Mouse (Mus musculus) gastrocnemius, postnatal 36 days (tissue): ENCODE measurements at regions not wholly inside any gene's neighbourhood (a gene's known extent, or its start where the extent isn't known, plus 50 kb on each side); places are given as distances from the start of the nearest gene placed in this dataset.

Source experiments
- DNase-seq, 2 experiments: peaks; one replicate each; pipeline ENCODE4 v3.0.0; 2022
- intact Hi-C: fragments of 180-260 bp; cut with DNase I; formaldehyde crosslinking; loops from one replicate; pipeline ENCODE4 v1.15.1; 2025

DNA sequence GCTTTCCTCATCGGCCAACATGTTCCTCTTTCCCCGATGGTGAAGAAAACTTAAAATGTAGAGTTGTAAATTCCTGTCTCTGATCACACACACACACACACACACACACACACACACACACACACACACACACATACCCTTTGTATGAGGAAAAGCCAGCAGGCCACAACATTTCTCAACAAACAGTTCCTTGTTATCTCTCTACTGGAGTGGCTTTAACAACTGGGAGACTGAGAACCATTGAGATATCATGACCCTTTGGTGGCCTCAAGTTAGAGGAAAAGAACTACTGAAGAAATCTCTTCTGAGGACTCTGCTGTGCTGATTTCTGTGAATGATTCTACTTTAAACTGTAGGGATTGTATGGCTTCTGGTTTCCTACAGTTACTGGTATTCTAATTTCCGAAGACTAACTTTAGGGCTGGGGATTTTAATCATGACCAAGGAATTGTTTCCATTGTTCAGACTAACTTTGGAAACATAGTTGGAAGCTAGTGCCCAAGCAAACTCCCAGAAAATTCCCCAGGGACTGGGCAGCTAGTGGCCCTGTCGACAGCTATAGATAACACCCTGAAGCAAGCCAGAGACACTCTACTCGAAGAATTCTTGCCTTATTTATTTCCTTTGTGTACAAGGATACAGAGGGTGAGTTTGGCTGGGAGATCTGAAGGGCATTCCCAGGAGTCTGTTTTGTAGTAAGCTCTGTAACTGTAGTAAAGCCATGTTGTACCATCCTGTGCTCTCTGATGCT lies 516.0 kb downstream of the 1700129C05Rik start:
- DNase-seq: no peak
- intact Hi-C loops: no loop called here

- intact Hi-C loops: no loop called here
- no peak for DNase-seq
These were observed 522.5 kb downstream of the 1700129C05Rik start for GRCm38 (mm10) chr14:58620186-58620585.

DNA sequence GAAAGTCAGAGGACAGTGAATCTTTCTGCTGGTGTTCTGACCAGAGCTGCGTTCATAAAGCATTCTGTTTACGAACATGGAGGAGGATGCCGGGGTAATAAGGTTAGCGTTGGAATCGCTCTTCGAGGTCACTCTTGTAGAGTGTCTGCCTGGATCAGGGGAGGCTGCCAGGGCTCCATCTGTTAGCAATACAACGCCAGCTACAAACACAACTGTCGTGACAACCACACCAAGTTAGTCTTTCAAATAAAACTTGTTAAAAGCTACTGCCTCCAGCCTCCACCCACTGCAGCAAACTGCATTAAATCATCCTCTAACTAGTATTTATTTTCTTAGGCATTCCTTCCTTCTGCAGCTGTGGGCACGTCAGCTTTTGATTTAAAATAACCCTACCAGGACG lies 525.0 kb downstream of the 1700129C05Rik start:
- intact Hi-C loops: no loop called here

DNA sequence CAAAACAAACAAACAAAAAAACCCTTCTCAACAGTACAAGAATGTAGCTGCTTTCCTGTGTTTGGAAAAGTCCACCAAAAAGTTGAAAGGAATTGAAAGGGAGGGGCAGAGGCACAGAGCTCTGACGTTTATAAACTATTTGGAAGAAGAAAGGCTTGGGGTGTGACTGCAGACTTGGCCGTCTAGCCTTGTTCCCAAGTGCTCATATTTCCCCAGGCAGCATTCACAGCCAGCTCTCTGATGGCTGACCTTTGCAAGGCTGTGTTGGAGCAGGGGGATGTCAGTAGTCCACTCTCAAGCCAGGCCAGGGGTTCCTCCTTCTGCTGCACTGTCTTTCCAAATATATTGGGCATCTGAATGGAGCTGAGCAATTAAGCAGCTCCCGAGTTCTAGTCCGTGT lies 534.5 kb downstream of the 1700129C05Rik start:
- intact Hi-C loops: no loop called here
- peak; percentile 25 to 35 for DNase-seq

More for the DNA sequence above, 525.0 kb downstream of the 1700129C05Rik start:
- no peak for DNase-seq

DNA sequence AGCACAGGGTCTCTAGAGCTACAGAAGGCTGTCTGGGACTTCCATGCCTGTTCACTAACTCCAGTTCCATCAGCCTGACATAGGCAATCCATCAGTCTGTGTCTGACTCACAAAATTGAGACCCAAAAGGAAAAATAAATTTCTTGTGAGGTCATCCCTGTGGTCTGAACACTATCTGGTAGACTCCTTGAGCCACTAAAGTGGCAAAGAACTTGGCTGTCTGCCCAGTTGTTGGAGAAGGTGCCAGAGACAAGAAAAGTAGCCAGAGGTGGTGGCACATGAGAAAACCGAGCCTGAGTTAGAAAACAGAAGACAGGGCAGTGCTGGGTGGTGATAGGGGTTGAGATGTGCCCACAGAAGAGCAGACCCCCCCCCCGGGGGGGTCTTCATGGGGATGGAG lies 535.0 kb downstream of the 1700129C05Rik start:
- intact Hi-C loops: no loop called here
- peak; percentile 17 to 19 for DNase-seq

- intact Hi-C loops: no loop called here
- no peak for DNase-seq
These were observed 535.2 kb downstream of the Fgf9 start for GRCm38 (mm10) chr14:58605529-58605928.

DNA sequence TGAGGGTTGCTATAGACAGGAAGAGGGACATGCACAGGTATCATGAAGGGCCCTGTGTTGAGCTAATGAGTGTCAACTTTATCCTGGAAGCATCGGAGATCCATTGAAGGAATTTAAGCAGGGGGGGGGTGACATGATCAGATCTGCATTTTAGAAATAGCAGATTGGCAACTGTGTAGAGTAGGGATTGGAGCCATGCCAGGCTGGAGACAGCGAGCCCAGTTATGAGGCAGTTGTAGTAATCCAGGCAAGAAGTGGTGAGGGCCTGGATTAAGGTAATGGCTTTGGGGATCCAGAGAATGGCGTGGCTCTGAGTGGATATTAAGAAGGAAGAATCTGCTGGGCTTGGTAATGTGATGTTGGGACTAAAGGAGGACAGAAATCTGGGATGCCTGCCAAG lies 528.5 kb downstream of the Fgf9 start:
- intact Hi-C loops: no loop called here

GRCm38 (mm10) chr14:58597810-58598209 lies 527.5 kb downstream of the Fgf9 start:
- intact Hi-C loops: no loop called here
- no peak for DNase-seq

More for the DNA sequence above, 528.5 kb downstream of the Fgf9 start:
- DNase-seq: no peak

GRCm38 (mm10) chr14:58596936-58597335 lies 526.6 kb downstream of the Fgf9 start:
- intact Hi-C loops: no loop called here
- no peak for DNase-seq

- intact Hi-C loops: no loop called here
- no peak for DNase-seq
These were observed 511.5 kb downstream of the Fgf9 start for GRCm38 (mm10) chr14:58581806-58582205.

DNA sequence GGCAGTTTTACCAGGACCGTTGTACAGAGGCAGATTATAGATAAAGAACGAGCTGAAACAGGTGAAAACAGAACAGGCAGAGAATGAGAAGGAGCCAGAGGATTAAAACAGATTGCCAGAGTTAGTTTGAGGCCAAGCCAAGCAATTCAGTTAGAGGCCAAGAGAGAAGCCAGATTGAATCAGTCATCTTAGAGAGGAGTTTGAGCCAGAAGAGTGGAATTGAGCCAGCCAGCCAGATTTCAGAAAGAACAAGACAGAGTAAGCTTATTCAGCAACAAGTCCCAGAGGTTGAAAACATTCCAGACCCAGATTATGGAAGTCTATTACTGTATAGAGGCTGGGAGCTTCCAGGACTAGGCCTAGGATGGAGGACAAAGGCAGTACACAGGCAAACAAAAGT lies 499.7 kb downstream of the Fgf9 start:
- no peak for DNase-seq
- intact Hi-C loops: no loop called here

- intact Hi-C loops: no loop called here
- DNase-seq: no peak
These were observed 497.1 kb downstream of the Fgf9 start for GRCm38 (mm10) chr14:58567472-58567871.

- intact Hi-C loops: no loop called here
- no peak for DNase-seq
These were observed 492.7 kb downstream of the Fgf9 start for GRCm38 (mm10) chr14:58563082-58563481.

DNA sequence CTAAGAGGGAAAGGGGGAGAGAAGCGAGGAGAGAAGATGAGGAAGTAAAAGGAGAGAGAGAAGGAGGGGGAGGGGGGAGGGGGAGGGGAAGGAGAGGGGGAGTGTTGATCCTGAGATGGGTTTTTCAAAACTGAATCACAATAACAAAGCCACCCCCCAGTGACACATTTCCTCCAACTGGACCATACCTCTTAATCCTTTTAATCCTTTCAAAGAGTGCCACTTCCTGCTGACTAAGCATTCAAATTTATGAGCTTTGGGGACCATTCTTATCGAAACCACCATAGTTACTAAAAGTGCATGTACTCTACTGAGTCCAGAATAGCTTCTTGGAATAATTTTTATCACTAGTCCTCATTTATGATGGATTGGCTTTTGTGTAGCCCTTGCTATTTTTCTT lies 480.4 kb downstream of the Fgf9 start:
- intact Hi-C loops: no loop called here

GRCm38 (mm10) chr14:58545778-58546177 lies 475.4 kb downstream of the Fgf9 start:
- intact Hi-C loops: no loop called here
- DNase-seq: no peak

More for the DNA sequence above, 480.4 kb downstream of the Fgf9 start:
- no peak for DNase-seq

- no peak for DNase-seq
- intact Hi-C loops: no loop called here
These were observed 472.9 kb downstream of the Fgf9 start for GRCm38 (mm10) chr14:58543140-58543767.

DNA sequence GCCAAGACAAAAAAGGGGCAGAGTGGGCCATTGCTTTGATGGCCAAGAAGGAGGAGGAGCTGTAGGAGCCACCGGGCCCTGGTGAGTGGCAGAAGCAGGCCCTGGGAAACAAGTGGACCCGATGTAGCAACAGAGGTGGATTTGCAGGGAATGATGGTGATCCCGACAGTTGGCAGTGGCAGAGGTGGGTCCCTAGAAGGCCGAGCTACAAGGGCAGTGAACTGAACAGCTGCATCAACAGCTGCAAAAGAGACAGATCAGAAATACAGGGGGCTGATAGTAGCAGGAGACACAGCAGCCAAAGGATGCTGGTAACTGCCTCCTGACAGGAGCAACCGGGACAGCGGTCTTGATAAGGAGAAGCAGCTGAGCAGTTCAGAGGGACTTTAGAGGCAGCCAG lies 467.8 kb downstream of the Fgf9 start:
- DNase-seq: no peak
- intact Hi-C loops: no loop called here

GRCm38 (mm10) chr14:58520976-58521549 lies 450.7 kb downstream of the Fgf9 start:
- DNase-seq: no peak
- intact Hi-C loops: no loop called here

DNA sequence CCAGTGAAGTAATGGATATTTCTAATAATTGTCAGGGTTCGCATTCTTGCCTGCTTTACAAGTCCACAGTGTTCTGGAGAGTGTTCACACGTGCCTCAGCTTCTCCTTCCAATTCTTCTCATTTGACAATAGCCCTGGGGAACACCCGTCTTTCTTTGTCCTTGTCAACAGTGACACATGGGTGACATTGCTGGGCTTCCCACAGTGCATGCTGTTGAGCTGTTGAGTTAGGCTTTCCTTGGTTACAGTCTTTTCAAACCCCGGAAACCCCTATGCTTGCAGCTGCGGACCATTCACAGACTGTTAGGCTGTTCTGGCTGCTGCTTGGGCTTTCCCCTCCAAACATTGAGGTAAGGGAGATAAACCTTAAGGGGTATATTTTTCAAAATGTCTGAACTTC lies 450.0 kb downstream of the Fgf9 start:
- intact Hi-C loops: no loop called here

DNA sequence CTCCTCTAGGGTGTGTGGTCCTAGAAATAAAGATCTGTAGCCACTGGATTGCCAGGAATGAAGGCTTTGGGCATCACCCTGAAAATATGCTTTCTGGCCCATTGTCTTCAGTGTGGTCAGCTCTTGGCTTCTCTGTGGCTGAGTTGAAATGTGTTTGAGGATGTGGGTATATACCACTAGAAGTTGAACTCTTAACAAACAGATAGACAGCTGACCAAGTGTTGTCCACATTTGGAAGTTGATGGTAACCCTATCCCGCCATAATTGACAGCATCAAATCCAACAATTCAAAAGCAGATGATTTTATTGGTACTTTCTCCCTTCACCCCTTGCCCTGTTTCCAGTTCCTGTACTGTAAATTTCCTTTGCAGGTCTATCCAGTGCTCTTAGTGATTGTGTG lies 448.7 kb downstream of the Fgf9 start:
- intact Hi-C loops: no loop called here
- DNase-seq: no peak

More for the DNA sequence above, 450.0 kb downstream of the Fgf9 start:
- DNase-seq: no peak

GRCm38 (mm10) chr14:58516543-58516942 lies 446.2 kb downstream of the Fgf9 start:
- intact Hi-C loops: no loop called here
- DNase-seq: no peak

DNA sequence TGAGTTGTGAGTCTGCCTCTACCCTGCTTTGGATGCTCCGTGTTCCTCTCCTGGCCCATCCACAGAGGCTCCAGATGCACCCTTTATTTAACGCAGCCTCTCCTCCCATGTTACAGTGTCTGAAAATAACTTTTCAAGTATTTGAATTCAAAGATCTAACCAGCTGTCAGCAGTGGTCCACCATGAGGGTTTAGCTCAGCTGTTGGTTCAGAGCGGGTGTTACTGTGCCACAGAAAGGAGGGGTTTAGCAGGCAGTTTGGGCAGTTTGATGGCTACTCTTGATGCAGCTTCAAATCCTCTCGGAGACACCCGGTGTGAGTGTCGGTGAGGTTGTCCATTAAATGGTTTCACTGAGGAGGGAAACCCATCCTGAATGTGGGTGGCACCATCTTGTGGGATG lies 441.8 kb downstream of the Fgf9 start:
- intact Hi-C loops: no loop called here
- no peak for DNase-seq
